Mouse (Mus musculus): ENCODE data around the gene Nampt. TPM values are rescaled to one million over a fixed set of nuclear protein-coding genes. Genes with fewer than 3 reads are reported as not detected.

Nampt gene
- 34.1 and 35.0 TPM in 2 replicates for polyA plus RNA-seq (2015; fragmentation: Nextera tagmentation; extraction: Ambion mirVana)

DNA sequence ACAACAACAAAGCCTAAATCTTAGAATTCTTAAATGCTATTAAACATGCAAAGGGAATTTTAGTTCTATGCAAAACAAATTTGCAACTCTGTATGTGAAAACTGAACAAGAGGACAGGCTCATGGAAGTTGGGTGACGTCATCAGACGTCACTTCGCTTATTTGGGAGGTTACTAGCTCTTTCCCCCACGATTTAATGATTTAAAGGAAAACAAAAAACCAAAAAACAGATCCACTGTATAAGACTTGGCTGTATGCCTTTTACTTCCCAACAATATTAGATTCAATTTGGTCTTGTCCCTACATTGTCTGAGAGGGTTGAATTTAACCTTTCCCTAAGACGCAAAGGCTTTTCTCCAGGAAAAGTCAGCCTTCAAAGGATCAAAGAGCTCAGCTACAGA is at the start of gene Nampt:
Nampt (plus strand) TSS at position 130 of the 400 bp plus-strand sequence.
- ATAC-seq (ENCODE audit: low read depth), result peak; percentile 10
- H3K4me2 ChIP-seq, result peak within 1 kb of the TSS; percentile 76
- WGBS, result 5% methylated on average over 5 of the region's 5 CpGs
- H3K4me3 ChIP-seq, result peak within 1 kb of the TSS; percentile 85
- H3K9me3 ChIP-seq, result no peaks in the 10 kb centered on the region
- peak within 1 kb of the TSS; percentile 94 for H3K27ac ChIP-seq (replicated peaks)
- no peaks in the 10 kb centered on the region for H3K27me3 ChIP-seq
- H3K4me1 ChIP-seq (replicated peaks), result peaks cover 28% of the 10 kb centered on the region
- H3K36me3 ChIP-seq, result peaks cover 10% of the 10 kb centered on the region; the same call in 1 of the 2 replicates
- H3K9ac ChIP-seq, result peak within 1 kb of the TSS; percentile 87

DNA sequence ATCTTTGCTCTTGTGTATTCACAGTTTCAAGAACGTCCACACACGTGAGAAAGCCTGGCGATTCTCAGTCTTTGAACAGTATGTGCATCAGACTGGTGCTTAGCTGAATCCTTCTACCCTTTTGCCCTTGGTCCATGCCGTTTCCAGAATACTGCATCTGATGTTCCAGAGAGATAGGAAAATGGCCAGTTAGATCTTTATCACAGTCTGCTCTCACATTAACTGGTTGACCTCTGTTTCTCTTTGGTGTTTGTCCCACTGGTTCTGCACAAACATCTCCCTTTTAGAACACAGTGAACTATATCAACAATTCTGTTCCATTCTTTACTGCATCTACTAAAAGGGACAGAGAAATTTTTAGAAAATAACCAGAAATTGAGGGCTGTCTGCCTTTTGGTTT is 48.6 kb upstream of the Nampt start:
- Histone ChIP-seq H3K4me3 (no peak overlapping the region), H3K9ac (no peak overlapping the region), H3K4me2 (no peak overlapping the region), H3K27ac (replicated peaks) (no peak overlapping the region), H3K4me1 (replicated peaks) (no peaks in the 10 kb centered on the region), H3K9me3 (no peaks in the 10 kb centered on the region), H3K27me3 (no peaks in the 10 kb centered on the region), H3K36me3 (no peaks in the 10 kb centered on the region)
- WGBS, result 86% methylated on average over 4 of the region's 4 CpGs
- ATAC-seq (ENCODE audit: low read depth), result no peak

DNA sequence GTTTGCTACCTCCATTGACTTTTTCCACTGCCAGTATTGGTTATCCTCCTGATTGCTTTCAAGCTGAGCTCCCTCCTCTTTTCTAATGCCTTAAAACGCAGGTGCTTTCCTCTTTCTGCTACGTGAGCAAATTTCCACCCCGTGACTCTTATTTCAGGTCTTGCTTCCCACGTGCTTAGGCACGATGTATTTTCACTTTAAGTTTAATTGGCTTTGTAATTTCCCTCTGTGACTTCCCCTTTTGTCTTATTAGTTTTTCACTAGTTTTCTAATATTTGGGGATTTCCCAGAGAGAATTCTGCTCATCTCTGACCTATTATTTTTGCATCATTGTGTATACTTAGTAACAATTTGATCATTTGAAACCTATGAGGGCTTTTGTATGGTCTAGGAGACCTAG is 44.8 kb upstream of the Nampt start:
- WGBS, result 85% methylated on average over 5 of the region's 5 CpGs
- no peak overlapping the region for H3K4me3 ChIP-seq
- no peaks in the 10 kb centered on the region for H3K4me1 ChIP-seq (replicated peaks)
- no peak for ATAC-seq (ENCODE audit: low read depth)
- no peaks in the 10 kb centered on the region for H3K27me3 ChIP-seq
- H3K9ac ChIP-seq, result no peak overlapping the region
- no peaks in the 10 kb centered on the region for H3K36me3 ChIP-seq
- no peak overlapping the region for H3K4me2 ChIP-seq
- no peaks in the 10 kb centered on the region for H3K9me3 ChIP-seq
- no peak overlapping the region for H3K27ac ChIP-seq (replicated peaks)

DNA sequence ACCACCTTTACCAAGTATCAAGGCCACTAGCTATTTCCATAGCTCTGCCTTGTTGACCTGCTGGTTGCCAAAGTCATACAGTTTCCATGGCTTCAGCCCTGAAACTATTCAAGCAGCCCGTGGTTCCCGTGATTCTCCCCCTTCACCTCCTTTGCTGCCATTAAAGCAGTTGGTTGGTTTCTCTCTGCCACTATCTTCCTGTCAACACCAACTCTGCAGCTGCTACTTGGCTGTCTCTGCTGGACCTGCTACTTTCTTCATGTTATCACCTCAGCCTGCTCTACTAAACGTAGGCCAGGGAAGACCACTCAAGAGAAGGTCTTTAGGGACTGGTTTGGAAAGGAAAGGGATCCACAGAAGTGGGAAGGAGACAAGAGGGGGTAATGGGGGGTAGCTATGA is 30.3 kb upstream of the Nampt start:
- no peaks in the 10 kb centered on the region for H3K36me3 ChIP-seq
- 89% methylated on average over 3 of the region's 3 CpGs for WGBS
- no peak for ATAC-seq (ENCODE audit: low read depth)

DNA sequence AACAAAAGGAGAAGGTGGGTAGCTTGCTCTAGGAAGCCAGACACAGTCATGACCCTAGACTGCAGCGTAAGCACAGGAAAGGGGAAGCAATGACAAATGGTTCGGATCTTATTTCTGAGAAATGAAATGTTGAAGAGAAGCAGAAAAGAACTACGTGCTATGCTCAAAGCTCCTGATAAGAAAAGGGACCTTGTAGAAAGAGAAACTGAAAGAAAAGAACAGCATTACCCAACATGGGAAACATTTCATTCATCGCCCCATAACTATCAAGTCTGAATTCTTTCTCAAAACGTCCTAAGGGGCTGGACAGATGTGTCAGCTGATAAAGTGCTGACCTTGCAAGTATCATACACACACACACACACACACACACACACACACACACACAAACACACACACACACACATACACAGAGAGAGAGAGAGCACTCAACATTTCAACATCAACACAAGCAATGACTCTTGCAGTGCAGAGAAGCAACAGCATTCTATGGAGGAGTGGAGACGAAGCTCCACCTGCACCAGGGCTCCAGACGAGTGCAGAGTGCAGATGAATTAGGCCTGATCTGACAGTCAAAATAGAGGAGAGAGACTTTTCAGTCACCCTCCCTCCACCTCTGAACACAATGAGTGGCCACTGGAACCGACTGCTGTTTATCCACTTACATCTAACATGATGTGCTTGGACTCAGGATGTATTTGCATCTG is 23.4 kb upstream of the Nampt start:
- Histone ChIP-seq H3K9me3 (no peaks in the 10 kb centered on the region), H3K4me2 (no peak overlapping the region), H3K9ac (no peak overlapping the region), H3K27ac (replicated peaks) (no peak overlapping the region), H3K4me1 (replicated peaks) (no peaks in the 10 kb centered on the region), H3K36me3 (no peaks in the 10 kb centered on the region), H3K27me3 (no peaks in the 10 kb centered on the region), H3K4me3 (no peak overlapping the region)
- ATAC-seq (ENCODE audit: low read depth), result no peak
- WGBS, result 78% methylated on average over 8 of the region's 8 CpGs

More for the DNA sequence above, 30.3 kb upstream of the Nampt start:
- Histone ChIP-seq H3K9ac (no peak overlapping the region), H3K4me2 (no peak overlapping the region), H3K27me3 (no peaks in the 10 kb centered on the region), H3K9me3 (no peaks in the 10 kb centered on the region), H3K27ac (replicated peaks) (no peak overlapping the region), H3K4me1 (replicated peaks) (no peaks in the 10 kb centered on the region), H3K4me3 (no peak overlapping the region)

DNA sequence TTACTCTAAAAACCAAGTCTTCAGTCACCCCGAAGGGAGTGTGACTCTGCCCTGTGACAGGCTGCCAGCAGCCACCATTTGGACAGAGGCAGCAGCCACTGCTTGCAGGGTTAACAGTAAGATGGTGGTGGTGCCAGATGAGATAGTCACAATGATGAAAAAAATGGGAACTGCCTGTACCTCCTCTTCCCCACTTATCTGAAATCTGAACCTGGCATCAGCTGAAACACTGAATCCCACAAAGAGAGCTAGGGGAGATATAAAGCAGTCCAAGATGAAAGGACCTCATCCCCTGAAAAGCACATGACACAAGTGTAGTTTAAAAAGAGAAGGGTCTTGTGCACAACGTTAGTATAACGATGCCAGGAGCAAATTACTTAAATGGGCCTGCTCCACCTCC is 21.9 kb upstream of the Nampt start:
- Histone ChIP-seq H3K4me1 (replicated peaks) (no peaks in the 10 kb centered on the region), H3K27me3 (no peaks in the 10 kb centered on the region), H3K4me3 (no peak overlapping the region), H3K36me3 (no peaks in the 10 kb centered on the region), H3K27ac (replicated peaks) (no peak overlapping the region), H3K9me3 (no peaks in the 10 kb centered on the region), H3K4me2 (no peak overlapping the region), H3K9ac (no peak overlapping the region)
- WGBS, result 66% methylated on average over 3 of the region's 3 CpGs
- no peak for ATAC-seq (ENCODE audit: low read depth)

DNA sequence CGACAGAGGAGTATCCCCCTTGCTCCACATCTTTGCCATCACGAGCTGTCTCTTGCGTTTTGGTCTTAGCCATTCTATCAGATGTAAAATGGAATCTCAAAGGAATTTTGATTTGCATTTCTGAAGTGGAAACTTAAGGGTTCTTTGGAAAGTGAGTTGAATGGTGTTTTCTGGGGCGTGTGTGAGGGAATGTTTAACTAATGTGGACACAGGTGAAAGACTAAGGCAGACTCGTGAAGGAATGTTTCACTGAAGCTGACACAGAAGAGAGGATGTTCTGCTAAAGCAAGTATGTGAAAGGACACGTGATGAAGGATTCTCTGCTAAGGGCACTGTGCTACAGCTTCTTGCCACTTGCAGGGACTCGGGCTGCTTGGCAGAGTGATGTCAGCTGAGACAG is 18.3 kb upstream of the Nampt start:
- H3K4me2 ChIP-seq, result no peak overlapping the region
- WGBS, result 82% methylated on average over 7 of the region's 7 CpGs

DNA sequence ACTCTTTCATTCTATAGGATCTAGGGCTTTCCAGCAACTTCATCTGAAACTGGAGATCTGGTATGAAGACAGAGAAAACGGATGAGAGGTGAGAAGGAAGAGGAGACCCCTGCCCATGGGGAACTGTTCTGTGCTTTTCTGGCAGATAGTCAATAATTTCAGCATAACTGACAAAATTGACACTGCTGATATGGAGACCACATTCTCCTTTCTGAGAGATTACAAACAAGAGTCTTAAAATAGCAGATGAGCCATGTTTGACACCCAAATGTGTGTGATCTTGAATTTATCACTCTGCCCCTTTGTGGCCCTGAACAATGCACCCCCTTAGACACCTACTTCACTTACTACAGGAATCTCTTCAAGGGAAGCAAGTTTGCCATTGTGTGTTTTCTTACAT is 13.8 kb upstream of the Nampt start:
- H3K4me1 ChIP-seq (replicated peaks), result no peaks in the 10 kb centered on the region
- H3K27ac ChIP-seq (replicated peaks), result no peak overlapping the region
- ATAC-seq (ENCODE audit: low read depth), result no peak
- H3K9ac ChIP-seq, result no peak overlapping the region
- H3K4me2 ChIP-seq, result no peak overlapping the region
- WGBS, result 82% methylated on average over 1 of the region's 1 CpGs
- no peak overlapping the region for H3K4me3 ChIP-seq
- no peaks in the 10 kb centered on the region for H3K9me3 ChIP-seq
- H3K36me3 ChIP-seq, result no peaks in the 10 kb centered on the region
- no peaks in the 10 kb centered on the region for H3K27me3 ChIP-seq

More for the DNA sequence above, 18.3 kb upstream of the Nampt start:
- Histone ChIP-seq H3K4me3 (no peak overlapping the region), H3K27me3 (no peaks in the 10 kb centered on the region), H3K36me3 (no peaks in the 10 kb centered on the region), H3K27ac (replicated peaks) (no peak overlapping the region), H3K4me1 (replicated peaks) (no peaks in the 10 kb centered on the region), H3K9ac (no peak overlapping the region), H3K9me3 (no peaks in the 10 kb centered on the region)
- no peak for ATAC-seq (ENCODE audit: low read depth)

DNA sequence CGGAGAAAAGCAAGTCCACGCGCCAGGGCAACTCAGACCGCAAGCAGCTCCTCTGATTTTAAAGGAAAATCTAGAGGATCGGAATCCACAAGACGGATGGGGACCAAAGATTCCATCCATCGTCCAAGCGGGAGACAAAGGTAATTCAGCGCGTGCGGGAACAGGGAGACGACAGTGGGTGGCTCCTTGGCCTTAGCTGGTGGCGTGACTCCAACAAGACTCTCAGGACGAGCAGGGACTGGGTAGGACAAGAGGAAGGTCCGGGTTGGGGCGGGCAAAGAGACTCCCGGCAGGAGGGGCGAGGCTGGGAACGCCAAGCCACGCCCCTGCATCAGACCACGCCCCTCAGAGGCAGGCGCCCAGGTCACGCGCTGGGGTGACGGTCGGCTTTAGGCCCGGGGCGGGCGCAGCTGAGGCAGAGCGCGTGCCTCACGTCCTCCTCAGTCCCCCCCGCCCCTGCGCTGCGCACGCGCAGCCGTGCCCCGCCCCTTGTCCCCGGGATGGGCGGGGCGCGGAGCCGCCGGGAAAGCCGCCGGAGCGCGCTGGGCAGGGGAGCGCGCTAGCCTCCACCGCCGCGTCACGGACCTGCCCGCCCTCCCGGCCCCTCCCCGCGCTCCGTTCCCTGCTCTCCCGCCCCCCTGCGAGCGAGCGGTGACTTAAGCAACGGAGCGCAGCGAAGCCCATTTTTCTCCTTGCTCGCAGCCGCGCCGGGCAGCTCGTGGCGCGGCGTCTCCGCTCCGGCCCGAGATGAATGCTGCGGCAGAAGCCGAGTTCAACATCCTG is 669 bp downstream of the Nampt start:
- peak overlapping the region; percentile 94 for H3K27ac ChIP-seq (replicated peaks)
- no peaks in the 10 kb centered on the region for H3K27me3 ChIP-seq
- H3K36me3 ChIP-seq, result peaks cover 13% of the 10 kb centered on the region; the same call in 1 of the 2 replicates
- peak; percentile 97 for ATAC-seq (ENCODE audit: low read depth)
- WGBS, result under 1% methylated on average over 79 of the region's 80 CpGs
- peak overlapping the region; percentile 85 for H3K4me3 ChIP-seq
- peak overlapping the region; percentile 87 for H3K9ac ChIP-seq
- H3K4me2 ChIP-seq, result peak overlapping the region; percentile 76
- H3K4me1 ChIP-seq (replicated peaks), result peaks cover 32% of the 10 kb centered on the region
- H3K9me3 ChIP-seq, result no peaks in the 10 kb centered on the region

DNA sequence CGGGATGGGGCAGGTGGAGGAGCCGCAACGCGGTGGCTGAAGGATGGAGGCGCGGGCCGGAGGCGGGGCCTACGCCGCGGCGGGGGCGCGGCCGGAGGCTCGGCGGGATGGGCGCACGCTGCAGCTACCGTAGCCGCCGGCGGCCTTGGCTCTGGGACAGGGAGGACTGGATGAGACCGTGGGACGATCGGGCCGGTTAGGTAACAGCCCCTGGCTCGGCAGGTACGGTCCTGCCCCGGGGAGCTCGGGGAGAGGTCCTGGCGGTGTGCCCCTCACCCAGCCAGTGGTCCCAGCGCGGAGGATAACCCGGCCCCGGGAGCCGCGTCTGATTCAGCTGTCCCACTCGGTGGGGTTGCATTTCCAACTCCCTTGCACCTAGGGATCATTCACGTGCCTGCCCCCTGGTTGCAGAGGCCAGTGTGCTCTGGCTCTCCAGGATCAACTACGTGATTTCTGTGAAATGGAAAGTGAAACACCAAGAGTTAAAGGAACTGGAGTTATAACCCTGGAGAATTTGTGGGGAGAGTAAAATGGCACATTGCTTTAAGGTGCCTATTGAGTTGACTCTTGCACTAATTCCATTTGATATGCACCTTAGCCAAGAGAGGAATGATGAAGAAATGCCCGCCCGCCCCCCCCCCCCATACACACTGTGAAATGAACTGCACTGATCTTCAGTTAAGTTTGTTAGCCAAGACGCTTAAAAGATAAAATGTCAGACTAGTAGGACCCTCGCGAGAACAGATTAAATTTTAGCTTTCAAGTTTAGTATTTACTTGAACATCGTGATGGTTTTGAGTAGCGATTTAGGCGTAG is 1.6 kb downstream of the Nampt start:
- Histone ChIP-seq H3K9ac (peak overlapping the region; percentile 87), H3K4me2 (peak overlapping the region; percentile 76), H3K36me3 (peaks cover 13% of the 10 kb centered on the region; the same call in 1 of the 2 replicates), H3K4me1 (replicated peaks) (peaks cover 32% of the 10 kb centered on the region), H3K27me3 (no peaks in the 10 kb centered on the region), H3K9me3 (no peaks in the 10 kb centered on the region), H3K27ac (replicated peaks) (peak overlapping the region; percentile 94), H3K4me3 (peak overlapping the region; percentile 85)
- ATAC-seq (ENCODE audit: low read depth), result peak; percentile 83
- 2% methylated on average over 43 of the region's 49 CpGs for WGBS

DNA sequence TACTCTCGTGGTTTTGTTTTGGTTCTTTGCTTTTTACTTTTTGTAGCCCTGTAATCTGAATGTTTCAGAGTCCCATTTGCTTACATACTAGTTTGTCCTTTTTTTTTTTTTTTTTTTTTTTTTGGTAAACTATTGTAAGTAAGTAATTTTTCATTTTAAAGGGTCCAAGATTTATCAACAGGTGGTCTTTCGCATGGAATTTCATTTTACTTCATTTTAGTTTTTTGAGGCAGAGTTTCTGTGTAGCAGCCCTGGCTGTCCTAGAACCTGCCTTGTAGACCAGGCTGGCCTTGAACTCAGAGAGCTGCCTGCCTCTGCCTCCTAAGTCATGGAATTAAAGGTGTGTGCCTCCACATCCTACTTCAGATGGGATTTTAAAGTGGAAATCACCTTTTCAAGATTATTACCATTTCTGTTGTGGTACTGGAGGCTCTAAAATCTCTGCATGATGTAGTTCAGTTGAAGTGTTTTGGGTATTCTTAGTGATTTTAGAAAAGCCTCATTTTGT is 2.2 kb downstream of the Nampt start:
- Histone ChIP-seq H3K36me3 (peaks cover 13% of the 10 kb centered on the region; the same call in 1 of the 2 replicates), H3K4me1 (replicated peaks) (peaks cover 32% of the 10 kb centered on the region), H3K9me3 (no peaks in the 10 kb centered on the region), H3K27ac (replicated peaks) (no peak overlapping the region), H3K4me2 (peak overlapping the region; percentile 76), H3K4me3 (peak overlapping the region; percentile 85), H3K9ac (peak overlapping the region; percentile 87), H3K27me3 (no peaks in the 10 kb centered on the region)
- 51% methylated on average over 2 of the region's 2 CpGs for WGBS
- ATAC-seq (ENCODE audit: low read depth), result no peak

All from neural tube, embryonic 13.5 days (tissue).